In the genomic region with DNA sequence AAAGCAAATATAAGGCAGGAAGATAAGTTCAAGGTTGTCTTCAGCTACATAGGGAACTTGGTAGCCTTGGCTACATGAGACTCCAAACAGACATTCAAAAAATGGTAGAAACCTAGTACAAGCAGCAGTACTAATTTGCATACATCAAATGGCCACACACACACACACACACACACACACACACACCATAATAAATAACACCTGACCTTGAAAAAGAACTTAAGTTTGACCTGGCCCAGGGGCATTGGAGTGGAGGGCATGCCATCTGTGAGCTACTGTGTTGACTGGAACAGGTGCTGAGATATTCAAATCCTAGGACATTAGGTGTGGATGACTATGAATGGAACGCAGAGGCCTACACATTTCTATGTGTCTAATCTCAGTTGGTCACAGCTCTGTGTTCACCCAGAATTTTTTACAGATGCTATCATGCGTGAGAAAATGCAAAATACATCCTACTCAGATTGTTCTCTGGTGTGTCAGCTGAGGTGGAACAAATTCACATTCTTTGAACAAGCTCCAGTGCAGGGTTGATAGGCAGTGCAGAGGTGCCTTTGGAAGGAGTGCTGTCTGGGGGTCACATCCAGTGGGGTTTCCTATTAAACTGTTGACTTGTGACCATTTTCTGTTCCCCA, we compare ENCODE assay signal across 12 mouse cellular contexts.
A peak's percentile ranks its signal among the peaks of the same experiment; 100 is the strongest.
DNase-seq lines count a peak whose midpoint lies in the region; ATAC-seq and TF ChIP-seq lines count a peak whose summit lies in the region.
"Had no signal": no experiment of that assay in that cellular context is flagged by ENCODE, and none has a peak within 500 bp of the region (broad histone marks: within the 10 kb centered on the region; RNA-seq: fewer than 3 reads in every experiment).

No protein-coding gene starts in this region.

- no peak for TF ChIP-seq POLR2A in kidney, adult 2 months (IDR thresholded peaks at IDR 0.05; ENCODE audit: low read depth, low read length)

- H3K9ac ChIP-seq in midbrain, embryonic 12.5 days (replicated peaks): no peak overlapping the region
- no peak overlapping the region for H3K9ac ChIP-seq in midbrain, postnatal 0 days (replicated peaks; ENCODE audit: low read length, poor library complexity, severe bottlenecking)

- H3K4me1 ChIP-seq in midbrain, embryonic 12.5 days: peaks cover 15% of the 10 kb centered on the region
- no peaks in the 10 kb centered on the region for H3K4me1 ChIP-seq in midbrain, postnatal 0 days (ENCODE audit: insufficient read depth, low read length)
- H3K4me1 ChIP-seq in kidney, adult 2 months (ENCODE audit: control insufficient read depth, insufficient read depth, low read length): no peaks in the 10 kb centered on the region; the same call in 1 of the 2 replicates

- H3K9me3 ChIP-seq in midbrain, embryonic 12.5 days: no peaks in the 10 kb centered on the region
- no peaks in the 10 kb centered on the region for H3K9me3 ChIP-seq in midbrain, postnatal 0 days (ENCODE audit: low read length)

- peak; percentile 41 for DNase-seq in embryo, embryonic 10.5 days (ENCODE audit: low spot score)
- no peak for DNase-seq in embryo, embryonic 9.5 days (ENCODE audit: extremely low spot score)
- DNase-seq in midbrain, postnatal 0 days (ENCODE audit: low spot score): no peak
- DNase-seq in kidney, adult 2 months: peak; percentile 79
- DNase-seq in kidney, postnatal 4 days: peak; percentile 18 to 49
- no peak for DNase-seq in right cerebral cortex, postnatal 4 days
- DNase-seq in MN1 (ENCODE audit: low spot score): no peak
- DNase-seq: cerebellum, adult 2 months; heart, adult 11 months had no signal

- ATAC-seq in midbrain, embryonic 12.5 days (ENCODE audit: low FRiP score, low read depth): peak; percentile 58
- no peak for ATAC-seq in midbrain, postnatal 0 days (ENCODE audit: low FRiP score)
- ATAC-seq: inflammation-experienced regulatory T-cells, adult 6 months had no signal

- 60% methylated on average over 2 of the region's 2 CpGs for WGBS in midbrain, embryonic 12.5 days
- 45% methylated on average over 2 of the region's 2 CpGs for WGBS in midbrain, postnatal 0 days
- WGBS in kidney, adult 2 months: 55% methylated on average over 2 of the region's 2 CpGs

- no peak overlapping the region for H3K4me3 ChIP-seq in midbrain, embryonic 12.5 days
- no peak overlapping the region for H3K4me3 ChIP-seq in midbrain, postnatal 0 days (ENCODE audit: low read depth, low read length)
- H3K4me3 ChIP-seq in kidney, adult 2 months (ENCODE audit: insufficient read depth, low read depth, low read length): no peak overlapping the region

- H3K27me3 ChIP-seq in midbrain, embryonic 12.5 days: 0 out of 2 replicates have a peak, but pooled peaks cover 3% of the 10 kb centered on the region
- no peaks in the 10 kb centered on the region for H3K27me3 ChIP-seq in midbrain, postnatal 0 days (ENCODE audit: insufficient read depth, low read length)
- H3K27me3 ChIP-seq in kidney, adult 2 months (replicated peaks; ENCODE audit: control insufficient read depth, insufficient read depth, low read length): no peaks in the 10 kb centered on the region

- no peak overlapping the region for H3K4me2 ChIP-seq in midbrain, embryonic 12.5 days (replicated peaks)
- H3K4me2 ChIP-seq in midbrain, postnatal 0 days (ENCODE audit: low read depth, low read length, poor library complexity, severe bottlenecking): no peak overlapping the region

- H3K27ac ChIP-seq in midbrain, embryonic 12.5 days (replicated peaks): 0 out of 2 replicates have a peak overlapping the region, but pooled peaks have one; percentile 15
- H3K27ac ChIP-seq in midbrain, postnatal 0 days (ENCODE audit: low read depth, low read length): no peak overlapping the region
- peak overlapping the region; percentile 89 for H3K27ac ChIP-seq in kidney, adult 2 months (ENCODE audit: insufficient read depth, low read depth, low read length)
- H3K27ac ChIP-seq: macrophage had no signal

- H3K36me3 ChIP-seq in midbrain, embryonic 12.5 days: no peaks in the 10 kb centered on the region
- no peaks in the 10 kb centered on the region for H3K36me3 ChIP-seq in midbrain, postnatal 0 days (ENCODE audit: insufficient read depth, low read length)
- H3K36me3 ChIP-seq in kidney, adult 2 months (ENCODE audit: control insufficient read depth, insufficient read depth, low read length): no peaks in the 10 kb centered on the region

- TF ChIP-seq CTCF in midbrain, postnatal 0 days (IDR thresholded peaks at IDR 0.05): no peak
- TF ChIP-seq CTCF in kidney, adult 2 months (conservative IDR thresholded peaks at IDR 0.05; ENCODE audit: insufficient read depth, insufficient read length, low read depth, low read length): no peak

Comparison
In these comparisons a context has a peak if more than half of its experiments do, and no peak if none do; other contexts are left out.
1. DNase-seq: peak in embryo, embryonic 10.5 days (single experiment), kidney, adult 2 months (single experiment) and kidney, postnatal 4 days (2 of 2); none in embryo, embryonic 9.5 days (single experiment), midbrain, postnatal 0 days (single experiment), right cerebral cortex, postnatal 4 days (single experiment) and MN1 (single experiment).